Mouse (Mus musculus): Measurements from ENCODE around the gene Fgd6. TPM values are rescaled to one million over a fixed set of nuclear protein-coding genes. Genes with fewer than 3 reads are reported as not detected.

Gene Fgd6
- polyA plus RNA-seq, 1 experiment: 5.4 TPM

GRCm38 (mm10) chr10:94120676-94121075 lies 84.9 kb downstream of the Fgd6 start:
- no peak for TF ChIP-seq POLR2A (IDR thresholded peaks at IDR 0.05; ENCODE audit: borderline replicate concordance, extremely low read depth, insufficient read depth, insufficient read length, poor library complexity, severe bottlenecking)
- TF ChIP-seq CTCF (IDR thresholded peaks at IDR 0.05; ENCODE audit: borderline replicate concordance, extremely low read depth, insufficient read depth, insufficient read length): no peak

GRCm38 (mm10) chr10:94122595-94122994 lies 86.8 kb downstream of the Fgd6 start:
- no peak for TF ChIP-seq POLR2A (IDR thresholded peaks at IDR 0.05; ENCODE audit: borderline replicate concordance, extremely low read depth, insufficient read depth, insufficient read length, poor library complexity, severe bottlenecking)
- TF ChIP-seq CTCF (IDR thresholded peaks at IDR 0.05; ENCODE audit: borderline replicate concordance, extremely low read depth, insufficient read depth, insufficient read length): no peak
- no peak for DNase-seq (ENCODE audit: low read depth)

More at GRCm38 (mm10) chr10:94120676-94121075, 84.9 kb downstream of the Fgd6 start:
- no peak for DNase-seq (ENCODE audit: low read depth)

- no peak for DNase-seq (ENCODE audit: low read depth)
- TF ChIP-seq CTCF (IDR thresholded peaks at IDR 0.05; ENCODE audit: borderline replicate concordance, extremely low read depth, insufficient read depth, insufficient read length) (no peak), POLR2A (IDR thresholded peaks at IDR 0.05; ENCODE audit: borderline replicate concordance, extremely low read depth, insufficient read depth, insufficient read length, poor library complexity, severe bottlenecking) (no peak)
Measured at GRCm38 (mm10) chr10:94123581-94123980, 87.8 kb downstream of the Fgd6 start.

- TF ChIP-seq CTCF (IDR thresholded peaks at IDR 0.05; ENCODE audit: borderline replicate concordance, extremely low read depth, insufficient read depth, insufficient read length) (peak; percentile 47; the same call in 1 of the 2 replicates), POLR2A (IDR thresholded peaks at IDR 0.05; ENCODE audit: borderline replicate concordance, extremely low read depth, insufficient read depth, insufficient read length, poor library complexity, severe bottlenecking) (no peak)
- peak; percentile 12 for DNase-seq (ENCODE audit: low read depth)
Measured at GRCm38 (mm10) chr10:94124376-94124775, 88.6 kb downstream of the Fgd6 start.

- TF ChIP-seq CTCF (IDR thresholded peaks at IDR 0.05; ENCODE audit: borderline replicate concordance, extremely low read depth, insufficient read depth, insufficient read length): no peak
- no peak for TF ChIP-seq POLR2A (IDR thresholded peaks at IDR 0.05; ENCODE audit: borderline replicate concordance, extremely low read depth, insufficient read depth, insufficient read length, poor library complexity, severe bottlenecking)
- peak; percentile 97 for DNase-seq (ENCODE audit: low read depth)
Measured at GRCm38 (mm10) chr10:94129680-94130119, 93.9 kb downstream of the Fgd6 start.

GRCm38 (mm10) chr10:94133081-94133480 lies 97.3 kb downstream of the Fgd6 start:
- no peak for DNase-seq (ENCODE audit: low read depth)
- TF ChIP-seq POLR2A (IDR thresholded peaks at IDR 0.05; ENCODE audit: borderline replicate concordance, extremely low read depth, insufficient read depth, insufficient read length, poor library complexity, severe bottlenecking): no peak
- TF ChIP-seq CTCF (IDR thresholded peaks at IDR 0.05; ENCODE audit: borderline replicate concordance, extremely low read depth, insufficient read depth, insufficient read length): no peak

- TF ChIP-seq POLR2A (IDR thresholded peaks at IDR 0.05; ENCODE audit: borderline replicate concordance, extremely low read depth, insufficient read depth, insufficient read length, poor library complexity, severe bottlenecking) (no peak), CTCF (IDR thresholded peaks at IDR 0.05; ENCODE audit: borderline replicate concordance, extremely low read depth, insufficient read depth, insufficient read length) (no peak)
- DNase-seq (ENCODE audit: low read depth): no peak
Measured at GRCm38 (mm10) chr10:94133674-94134073, 97.9 kb downstream of the Fgd6 start.

- no peak for DNase-seq (ENCODE audit: low read depth)
- TF ChIP-seq POLR2A (IDR thresholded peaks at IDR 0.05; ENCODE audit: borderline replicate concordance, extremely low read depth, insufficient read depth, insufficient read length, poor library complexity, severe bottlenecking) (no peak), CTCF (IDR thresholded peaks at IDR 0.05; ENCODE audit: borderline replicate concordance, extremely low read depth, insufficient read depth, insufficient read length) (no peak)
Measured at GRCm38 (mm10) chr10:94134535-94135390, 99.0 kb downstream of the Fgd6 start.

- no peak for DNase-seq (ENCODE audit: low read depth)
- TF ChIP-seq CTCF (IDR thresholded peaks at IDR 0.05; ENCODE audit: borderline replicate concordance, extremely low read depth, insufficient read depth, insufficient read length) (no peak), POLR2A (IDR thresholded peaks at IDR 0.05; ENCODE audit: borderline replicate concordance, extremely low read depth, insufficient read depth, insufficient read length, poor library complexity, severe bottlenecking) (no peak)
Measured at GRCm38 (mm10) chr10:94138890-94139482, 103.2 kb downstream of the Fgd6 start.

GRCm38 (mm10) chr10:94140227-94140931 lies 104.6 kb downstream of the Fgd6 start:
- no peak for TF ChIP-seq POLR2A (IDR thresholded peaks at IDR 0.05; ENCODE audit: borderline replicate concordance, extremely low read depth, insufficient read depth, insufficient read length, poor library complexity, severe bottlenecking)
- TF ChIP-seq CTCF (IDR thresholded peaks at IDR 0.05; ENCODE audit: borderline replicate concordance, extremely low read depth, insufficient read depth, insufficient read length): no peak
- DNase-seq (ENCODE audit: low read depth): no peak

- TF ChIP-seq POLR2A (IDR thresholded peaks at IDR 0.05; ENCODE audit: borderline replicate concordance, extremely low read depth, insufficient read depth, insufficient read length, poor library complexity, severe bottlenecking) (no peak), CTCF (IDR thresholded peaks at IDR 0.05; ENCODE audit: borderline replicate concordance, extremely low read depth, insufficient read depth, insufficient read length) (no peak)
- no peak for DNase-seq (ENCODE audit: low read depth)
Measured at GRCm38 (mm10) chr10:94142427-94142826, 106.6 kb downstream of the Fgd6 start.
